Mouse (Mus musculus): ENCODE measurements around the gene Psma2.

DNA sequence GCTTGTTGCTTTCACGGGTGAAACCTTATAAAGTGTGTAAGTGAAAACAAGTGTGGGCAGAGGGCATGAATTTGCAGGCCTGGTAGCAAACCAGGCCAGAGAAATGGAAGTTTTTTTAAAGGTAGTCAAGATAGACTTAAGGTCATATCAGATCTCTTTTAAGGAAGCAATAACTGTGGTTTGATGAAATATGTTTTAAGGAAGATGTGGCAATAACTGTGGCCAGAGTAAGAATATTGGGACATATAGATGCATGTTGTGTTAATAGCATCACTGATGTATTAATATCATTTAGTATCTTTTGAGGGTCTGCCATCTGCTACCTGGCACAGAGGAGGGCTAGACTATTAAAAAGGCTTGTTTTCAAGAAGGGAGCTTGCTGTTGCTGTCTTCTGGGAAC lies 27.0 kb downstream of the Psma2 start:
- TF ChIP-seq CTCF (IDR thresholded peaks at IDR 0.05; ENCODE audit: control insufficient read depth, insufficient read depth, insufficient read length) (no peak), USF1 (IDR thresholded peaks at IDR 0.05; ENCODE audit: low read depth) (no peak), MAX (IDR thresholded peaks at IDR 0.05) (no peak), MYOG (IDR thresholded peaks at IDR 0.05; ENCODE audit: control insufficient read depth, extremely low read depth, insufficient read length) (no peak)

All from C2C12 (cell line).